Mouse (Mus musculus): Measurements from ENCODE around the gene Htr2b. TPM values are rescaled to one million over a fixed set of nuclear protein-coding genes. Genes with fewer than 3 reads are reported as not detected.

Gene Htr2b
- polyA plus RNA-seq, 1 experiment from 2014 or later = 1.2 TPM

GRCm38 (mm10) chr1:86147557-86147956, 35.8 kb upstream of the Htr2b start:
- no peaks in the 10 kb centered on the region for H3K9me3 ChIP-seq
- no peaks in the 10 kb centered on the region for H3K4me1 ChIP-seq
- H3K36me3 ChIP-seq = no peaks in the 10 kb centered on the region
- no peak overlapping the region for H3K4me2 ChIP-seq
- no peaks in the 10 kb centered on the region for H3K27me3 ChIP-seq (replicated peaks)
- H3K9ac ChIP-seq = no peak overlapping the region
- H3K4me3 ChIP-seq (replicated peaks) = no peak overlapping the region
- no peak overlapping the region for H3K27ac ChIP-seq
- 57% methylated on average over 5 of the region's 5 CpGs for WGBS
- ATAC-seq (ENCODE audit: insufficient read depth, low FRiP score, low read depth) = no peak

- Histone ChIP-seq H3K27me3 (replicated peaks) (no peaks in the 10 kb centered on the region), H3K4me3 (replicated peaks) (no peak overlapping the region), H3K4me2 (no peak overlapping the region), H3K9me3 (no peaks in the 10 kb centered on the region), H3K4me1 (no peaks in the 10 kb centered on the region), H3K36me3 (no peaks in the 10 kb centered on the region), H3K27ac (no peak overlapping the region), H3K9ac (no peak overlapping the region)
- ATAC-seq (ENCODE audit: insufficient read depth, low FRiP score, low read depth) = no peak
- WGBS = 70% methylated on average over 5 of the region's 5 CpGs
Observed at GRCm38 (mm10) chr1:86146293-86146692, 34.5 kb upstream of the Htr2b start.

- no peak overlapping the region for H3K4me2 ChIP-seq
- no peaks in the 10 kb centered on the region for H3K9me3 ChIP-seq
- no peak for ATAC-seq (ENCODE audit: insufficient read depth, low FRiP score, low read depth)
- H3K27ac ChIP-seq = no peak overlapping the region
- H3K9ac ChIP-seq = no peak overlapping the region
- no peaks in the 10 kb centered on the region for H3K36me3 ChIP-seq
- H3K4me1 ChIP-seq = no peaks in the 10 kb centered on the region
- H3K4me3 ChIP-seq (replicated peaks) = no peak overlapping the region
- WGBS = 80% methylated on average over 21 of the region's 21 CpGs
- no peaks in the 10 kb centered on the region for H3K27me3 ChIP-seq (replicated peaks)
Observed at GRCm38 (mm10) chr1:86144001-86144944, 32.5 kb upstream of the Htr2b start.

GRCm38 (mm10) chr1:86143165-86143564, 31.4 kb upstream of the Htr2b start:
- H3K9me3 ChIP-seq = no peaks in the 10 kb centered on the region
- no peak overlapping the region for H3K4me2 ChIP-seq
- no peak overlapping the region for H3K4me3 ChIP-seq (replicated peaks)
- WGBS = 83% methylated on average over 4 of the region's 4 CpGs
- no peaks in the 10 kb centered on the region for H3K36me3 ChIP-seq
- ATAC-seq (ENCODE audit: insufficient read depth, low FRiP score, low read depth) = no peak
- no peaks in the 10 kb centered on the region for H3K27me3 ChIP-seq (replicated peaks)
- H3K27ac ChIP-seq = no peak overlapping the region
- H3K4me1 ChIP-seq = no peaks in the 10 kb centered on the region
- H3K9ac ChIP-seq = no peak overlapping the region

- WGBS = 83% methylated on average over 3 of the region's 3 CpGs
Observed at GRCm38 (mm10) chr1:86141081-86141480, 29.3 kb upstream of the Htr2b start.

GRCm38 (mm10) chr1:86135315-86135714, 23.5 kb upstream of the Htr2b start:
- Histone ChIP-seq H3K9ac (no peak overlapping the region), H3K4me1 (no peaks in the 10 kb centered on the region), H3K27ac (no peak overlapping the region), H3K27me3 (replicated peaks) (no peaks in the 10 kb centered on the region), H3K36me3 (peaks cover 18% of the 10 kb centered on the region), H3K9me3 (no peaks in the 10 kb centered on the region), H3K4me2 (no peak overlapping the region), H3K4me3 (replicated peaks) (no peak overlapping the region)
- no peak for ATAC-seq (ENCODE audit: insufficient read depth, low FRiP score, low read depth)
- 90% methylated on average over 6 of the region's 6 CpGs for WGBS

More at GRCm38 (mm10) chr1:86141081-86141480, 29.3 kb upstream of the Htr2b start:
- Histone ChIP-seq H3K4me1 (no peaks in the 10 kb centered on the region), H3K4me3 (replicated peaks) (no peak overlapping the region), H3K9me3 (no peaks in the 10 kb centered on the region), H3K36me3 (peaks cover 14% of the 10 kb centered on the region; the same call in 1 of the 2 replicates), H3K27me3 (replicated peaks) (no peaks in the 10 kb centered on the region), H3K27ac (no peak overlapping the region), H3K4me2 (no peak overlapping the region), H3K9ac (no peak overlapping the region)
- ATAC-seq (ENCODE audit: insufficient read depth, low FRiP score, low read depth) = no peak

- Histone ChIP-seq H3K9me3 (no peaks in the 10 kb centered on the region), H3K4me3 (replicated peaks) (no peak within 1 kb of the TSS), H3K4me2 (no peak within 1 kb of the TSS), H3K4me1 (no peaks in the 10 kb centered on the region), H3K27me3 (replicated peaks) (no peaks in the 10 kb centered on the region), H3K9ac (no peak within 1 kb of the TSS), H3K27ac (no peak within 1 kb of the TSS), H3K36me3 (peaks cover 18% of the 10 kb centered on the region)
- no peak for ATAC-seq (ENCODE audit: insufficient read depth, low FRiP score, low read depth)
- 96% methylated on average over 4 of the region's 4 CpGs for WGBS
Observed at GRCm38 (mm10) chr1:86133337-86133736, 21.6 kb upstream of the Htr2b start, which contains the start of gene Gm21972. Gene Gm21972 (plus strand): TSS chr1:86133637.

GRCm38 (mm10) chr1:86126036-86126435, 14.3 kb upstream of the Htr2b start:
- 91% methylated on average over 2 of the region's 2 CpGs for WGBS
- no peak overlapping the region for H3K4me3 ChIP-seq (replicated peaks)
- H3K36me3 ChIP-seq = peaks cover 8% of the 10 kb centered on the region; the same call in 1 of the 2 replicates

GRCm38 (mm10) chr1:86119549-86119948, 7.8 kb upstream of the Htr2b start:
- H3K27me3 ChIP-seq (replicated peaks) = no peaks in the 10 kb centered on the region
- H3K4me3 ChIP-seq (replicated peaks) = no peak overlapping the region
- WGBS = 86% methylated on average over 4 of the region's 4 CpGs
- H3K9ac ChIP-seq = no peak overlapping the region
- H3K9me3 ChIP-seq = no peaks in the 10 kb centered on the region
- H3K36me3 ChIP-seq = peaks cover 11% of the 10 kb centered on the region
- no peak for ATAC-seq (ENCODE audit: insufficient read depth, low FRiP score, low read depth)
- H3K4me1 ChIP-seq = no peaks in the 10 kb centered on the region
- H3K27ac ChIP-seq = no peak overlapping the region
- no peak overlapping the region for H3K4me2 ChIP-seq

More at GRCm38 (mm10) chr1:86126036-86126435, 14.3 kb upstream of the Htr2b start:
- no peak overlapping the region for H3K27ac ChIP-seq
- H3K9ac ChIP-seq = no peak overlapping the region
- H3K27me3 ChIP-seq (replicated peaks) = no peaks in the 10 kb centered on the region
- no peak for ATAC-seq (ENCODE audit: insufficient read depth, low FRiP score, low read depth)
- H3K4me2 ChIP-seq = no peak overlapping the region
- H3K4me1 ChIP-seq = no peaks in the 10 kb centered on the region
- H3K9me3 ChIP-seq = no peaks in the 10 kb centered on the region

GRCm38 (mm10) chr1:86114141-86114540, 2.4 kb upstream of the Htr2b start:
- no peak for ATAC-seq (ENCODE audit: insufficient read depth, low FRiP score, low read depth)
- 82% methylated on average over 3 of the region's 3 CpGs for WGBS
- Histone ChIP-seq H3K4me3 (replicated peaks) (no peak overlapping the region), H3K36me3 (peaks cover 7% of the 10 kb centered on the region), H3K9ac (no peak overlapping the region), H3K27ac (no peak overlapping the region), H3K27me3 (replicated peaks) (no peaks in the 10 kb centered on the region), H3K9me3 (no peaks in the 10 kb centered on the region), H3K4me1 (0 out of 2 replicates have a peak, but pooled peaks cover 6% of the 10 kb centered on the region), H3K4me2 (no peak overlapping the region)

GRCm38 (mm10) chr1:86105054-86105453, 6.7 kb downstream of the Htr2b start:
- 88% methylated on average over 1 of the region's 1 CpGs for WGBS
- H3K4me1 ChIP-seq = no peaks in the 10 kb centered on the region
- no peaks in the 10 kb centered on the region for H3K9me3 ChIP-seq
- no peaks in the 10 kb centered on the region for H3K27me3 ChIP-seq (replicated peaks)
- 0 out of 2 replicates have a peak, but pooled peaks cover 3% of the 10 kb centered on the region for H3K36me3 ChIP-seq
- no peak overlapping the region for H3K4me2 ChIP-seq
- H3K4me3 ChIP-seq (replicated peaks) = no peak overlapping the region
- ATAC-seq (ENCODE audit: insufficient read depth, low FRiP score, low read depth) = no peak
- H3K27ac ChIP-seq = no peak overlapping the region
- H3K9ac ChIP-seq = no peak overlapping the region

GRCm38 (mm10) chr1:86094413-86094812, 17.4 kb downstream of the Htr2b start:
- Histone ChIP-seq H3K4me1 (no peaks in the 10 kb centered on the region), H3K27me3 (replicated peaks) (no peaks in the 10 kb centered on the region), H3K9ac (no peak overlapping the region), H3K9me3 (no peaks in the 10 kb centered on the region), H3K36me3 (peaks cover 35% of the 10 kb centered on the region), H3K4me2 (no peak overlapping the region), H3K4me3 (replicated peaks) (no peak overlapping the region), H3K27ac (no peak overlapping the region)
- ATAC-seq (ENCODE audit: insufficient read depth, low FRiP score, low read depth) = no peak
- WGBS = 81% methylated on average over 7 of the region's 7 CpGs
